Mouse (Mus musculus): ENCODE measurements around the gene Prrt4.
"Not testable (repeated sequence)": the region's sequence is repeated elsewhere in the genome, so short reads cannot be mapped to it uniquely, and the experiment has no call there.

Gene Prrt4

GRCm38 (mm10) chr6:29198309-29199222 is 19.2 kb upstream of the Prrt4 start:
- DNase-seq (ENCODE audit: low read depth, low spot score) = peak; percentile 92

- no peak for DNase-seq (ENCODE audit: low read depth, low spot score)
These were observed 16.7 kb upstream of the Prrt4 start for GRCm38 (mm10) chr6:29195846-29196698.

GRCm38 (mm10) chr6:29195146-29195545 is 15.8 kb upstream of the Prrt4 start:
- DNase-seq (ENCODE audit: low read depth, low spot score) = no peak

DNA sequence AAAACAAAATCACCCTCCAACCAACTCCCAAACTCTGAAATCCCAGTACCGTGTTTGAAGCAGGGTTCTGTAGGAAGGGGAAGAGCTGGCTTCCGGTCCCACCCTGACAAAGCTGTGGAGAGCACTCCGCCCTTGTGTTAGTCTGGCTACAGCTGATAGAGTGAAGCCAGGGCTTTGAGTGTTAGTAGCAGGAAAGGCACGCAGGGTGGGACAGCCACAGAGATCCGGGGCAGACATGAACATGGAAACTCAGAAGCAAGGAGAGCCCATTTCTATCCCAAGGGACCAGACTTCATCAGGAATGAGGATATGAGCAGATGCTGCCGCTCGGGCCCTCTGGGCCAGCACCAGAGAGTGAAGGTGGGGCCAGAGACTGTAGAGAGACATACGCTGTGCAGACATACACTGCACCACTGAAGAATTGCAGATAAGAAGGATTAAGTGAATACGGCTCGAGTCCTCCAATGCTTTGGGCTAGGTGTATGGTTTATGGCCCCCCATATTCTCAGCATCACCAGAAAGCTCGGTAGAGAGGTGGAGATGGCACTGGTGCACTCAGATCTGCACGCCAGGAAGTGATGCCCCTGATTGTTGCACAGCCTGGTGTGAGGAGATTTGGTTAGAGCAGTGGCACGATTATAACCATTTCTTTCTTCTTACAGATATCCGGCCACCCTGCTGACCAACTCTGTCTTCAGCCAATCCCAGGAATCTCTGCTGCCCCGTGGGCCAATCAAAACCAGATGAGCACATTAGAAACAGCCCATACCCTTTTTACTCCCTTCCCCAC is 14.8 kb upstream of the Prrt4 start:
- DNase-seq (ENCODE audit: low read depth, low spot score) = peak; percentile 48

DNA sequence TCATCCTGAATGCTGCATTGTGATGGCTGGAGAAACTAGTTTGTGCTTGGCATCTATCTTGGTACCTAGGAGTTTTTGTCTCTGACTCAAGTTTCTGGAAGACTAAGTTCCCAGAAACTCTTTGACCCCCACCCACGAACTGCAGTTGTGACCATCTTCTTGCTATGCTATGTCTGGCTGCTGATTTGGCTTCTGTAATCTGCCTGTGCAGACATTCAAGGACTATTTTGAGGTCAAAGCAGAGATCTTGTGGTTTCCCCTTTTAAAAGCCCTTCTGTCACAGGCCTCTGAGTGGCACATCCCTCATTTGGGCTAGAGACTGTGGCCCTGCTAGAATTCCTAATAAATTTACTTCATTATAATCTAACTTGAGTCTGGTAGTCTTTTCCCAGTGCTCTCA is 8.6 kb upstream of the Prrt4 start:
- no peak for DNase-seq (ENCODE audit: low read depth, low spot score)

GRCm38 (mm10) chr6:29179843-29180242 is 459 bp upstream of the Prrt4 start:
- no peak for DNase-seq (ENCODE audit: low read depth, low spot score)

- peak; percentile 57 for DNase-seq (ENCODE audit: low read depth, low spot score)
These were observed 1.2 kb downstream of the Prrt4 start for GRCm38 (mm10) chr6:29177901-29178879.

DNA sequence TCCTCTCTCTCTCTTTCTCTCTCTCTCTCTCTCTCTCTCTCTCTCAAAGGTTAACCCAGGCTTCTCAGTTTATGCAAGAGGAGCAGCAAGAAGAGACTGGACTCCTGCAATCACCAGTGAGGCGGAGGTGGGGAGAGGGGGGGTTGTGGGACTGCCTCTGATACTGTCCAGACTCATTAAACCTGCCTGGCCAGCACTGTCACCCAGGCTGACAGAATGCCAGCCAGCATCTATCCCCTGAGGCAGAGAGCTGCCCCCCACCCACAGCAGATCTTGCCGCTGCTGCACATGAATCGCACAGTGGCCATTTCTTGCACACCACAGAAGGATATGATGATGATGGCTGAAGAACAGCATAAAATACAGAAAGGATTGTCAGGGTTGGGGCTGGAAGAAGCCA is 4.3 kb downstream of the Prrt4 start:
- DNase-seq (ENCODE audit: low read depth, low spot score) = no peak

- no peak for DNase-seq (ENCODE audit: low read depth, low spot score)
These were observed 5.0 kb downstream of the Prrt4 start for GRCm38 (mm10) chr6:29174368-29174767.

DNA sequence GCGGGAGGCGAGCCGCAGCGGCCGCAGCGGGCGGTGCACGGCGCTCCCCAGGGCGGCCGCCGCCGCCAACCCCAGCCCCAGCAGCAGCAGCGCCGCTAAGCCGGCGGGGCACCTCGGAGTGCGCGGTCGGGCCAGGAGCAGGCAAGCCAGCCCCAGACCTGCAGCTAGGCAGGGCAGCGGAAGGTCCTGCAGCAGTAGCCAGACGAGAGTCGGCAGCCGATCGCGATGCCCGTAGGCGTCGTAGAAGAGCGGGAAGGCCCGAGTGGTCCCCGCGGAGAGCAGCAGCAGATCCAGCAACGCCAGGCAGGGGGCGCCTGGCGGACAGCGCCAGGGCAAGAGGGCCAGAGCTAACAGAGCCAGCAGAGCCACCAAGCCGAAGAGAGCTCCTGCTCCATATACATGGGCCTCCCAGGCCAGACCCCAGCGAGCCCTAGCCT is 8.4 kb downstream of the Prrt4 start:
- peak; percentile 75 for DNase-seq (ENCODE audit: low read depth, low spot score)

DNA sequence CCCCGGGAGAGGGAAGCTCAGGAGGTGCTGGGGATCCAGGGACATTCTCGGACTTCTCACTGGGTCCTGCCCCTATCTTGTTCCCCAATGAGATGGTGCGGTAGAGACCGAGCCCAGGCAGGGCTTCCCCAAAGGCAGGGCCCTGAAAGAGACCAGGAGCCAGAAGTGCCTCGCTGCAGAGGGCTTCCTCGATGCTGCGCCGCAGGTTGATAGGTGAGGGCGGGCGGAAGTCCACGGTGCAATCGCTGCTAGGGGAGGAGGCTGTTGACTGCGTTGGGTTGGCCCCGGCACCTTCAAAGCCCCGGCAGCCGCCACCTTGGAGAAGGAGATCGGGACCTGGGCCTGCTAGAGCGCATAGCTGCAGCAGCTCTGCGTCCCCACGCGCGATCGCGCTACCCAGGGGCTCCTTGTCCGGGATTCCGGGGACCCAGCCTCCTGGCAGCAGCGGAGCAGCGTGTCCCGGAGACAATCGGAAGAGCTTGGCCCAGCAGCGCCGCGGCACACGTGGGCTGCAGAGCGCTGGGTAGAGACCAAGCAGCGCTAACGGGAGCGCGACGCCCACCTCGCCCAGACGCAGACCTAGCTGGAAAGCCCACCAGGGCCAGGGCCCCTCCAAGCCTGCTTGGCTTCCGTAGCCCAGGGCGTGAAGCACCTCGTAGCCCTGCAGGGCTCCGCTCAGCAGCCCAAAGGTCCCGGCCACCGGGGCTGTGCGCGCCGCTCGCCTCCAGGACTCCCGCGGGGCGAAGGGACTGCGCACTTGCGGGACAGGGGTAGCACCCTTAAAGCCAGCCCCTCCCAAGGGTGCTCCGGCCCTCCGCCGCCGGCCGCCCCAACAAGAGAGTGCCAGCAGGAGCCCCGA is 9.1 kb downstream of the Prrt4 start:
- DNase-seq (ENCODE audit: low read depth, low spot score) = peak; percentile 57

DNA sequence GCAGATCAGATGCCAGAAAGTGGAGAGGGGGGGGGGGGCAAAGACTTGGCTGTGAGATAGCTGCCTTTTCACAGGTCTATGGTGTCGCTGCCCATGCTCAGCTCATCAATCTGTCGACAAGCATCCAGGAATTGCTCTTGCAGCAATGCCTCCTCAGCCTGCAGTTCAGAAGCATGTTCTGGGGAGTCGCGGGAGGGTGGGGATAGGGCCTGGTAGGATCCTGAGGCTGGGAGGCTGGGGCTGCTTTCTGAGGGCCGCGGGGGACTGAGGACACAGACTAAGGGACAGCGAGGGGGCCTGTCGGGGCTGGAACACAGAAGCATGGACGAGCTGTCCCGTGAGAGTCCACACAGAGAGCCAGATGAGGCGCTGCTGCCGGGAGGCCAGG is 9.7 kb downstream of the Prrt4 start:
- DNase-seq (ENCODE audit: low read depth, low spot score) = no peak

DNA sequence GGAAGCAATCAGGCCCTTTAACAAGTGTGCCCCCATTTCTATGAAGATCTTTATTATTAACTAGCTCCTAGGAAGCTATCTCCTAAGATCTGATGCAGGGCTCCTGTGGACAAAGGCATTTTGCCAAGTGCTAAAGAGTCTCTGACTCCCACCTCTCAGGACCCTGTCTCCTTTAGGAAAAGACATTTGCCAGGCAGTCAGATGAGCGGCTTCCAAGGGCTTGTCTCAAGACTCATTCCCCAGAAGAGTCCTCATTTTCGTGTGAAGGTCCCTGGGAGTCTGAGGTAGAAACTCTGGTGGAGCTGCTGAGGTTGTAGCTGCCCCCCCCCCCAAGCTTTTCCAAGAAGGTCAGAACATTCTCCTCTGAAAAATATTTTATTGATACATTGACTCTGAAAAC is 10.5 kb downstream of the Prrt4 start:
- no peak for DNase-seq (ENCODE audit: low read depth, low spot score)

- peak; percentile 69 for DNase-seq (ENCODE audit: low read depth, low spot score)
These were observed 13.2 kb downstream of the Prrt4 start for GRCm38 (mm10) chr6:29166196-29166595.

- DNase-seq (ENCODE audit: low read depth, low spot score) = peak; percentile 98
These were observed 14.8 kb downstream of the Prrt4 start, which contains the start of gene Rbm28 for GRCm38 (mm10) chr6:29164314-29165244. Gene Rbm28 (minus strand): TSS chr6:29165006.

DNA sequence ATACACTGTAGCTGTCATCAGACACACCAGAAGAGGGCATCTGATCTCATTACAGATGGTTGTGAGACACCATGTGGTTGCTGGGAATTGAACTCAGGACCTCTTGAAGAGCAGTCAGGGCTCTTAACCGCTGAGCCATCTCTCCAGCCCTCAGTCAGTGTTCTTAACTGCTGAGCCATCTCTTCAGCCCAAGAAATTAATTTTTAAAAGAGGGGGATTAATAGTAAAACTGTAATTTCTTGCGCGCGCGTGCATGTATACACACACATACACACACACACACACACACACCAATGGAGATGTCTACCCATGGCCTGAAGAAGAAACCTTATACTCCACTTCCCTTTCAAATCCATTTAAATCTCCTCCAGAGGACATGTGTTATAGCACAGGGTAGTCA is 18.1 kb downstream of the Prrt4 start:
- DNase-seq (ENCODE audit: low read depth, low spot score) = not testable (repeated sequence)

DNA sequence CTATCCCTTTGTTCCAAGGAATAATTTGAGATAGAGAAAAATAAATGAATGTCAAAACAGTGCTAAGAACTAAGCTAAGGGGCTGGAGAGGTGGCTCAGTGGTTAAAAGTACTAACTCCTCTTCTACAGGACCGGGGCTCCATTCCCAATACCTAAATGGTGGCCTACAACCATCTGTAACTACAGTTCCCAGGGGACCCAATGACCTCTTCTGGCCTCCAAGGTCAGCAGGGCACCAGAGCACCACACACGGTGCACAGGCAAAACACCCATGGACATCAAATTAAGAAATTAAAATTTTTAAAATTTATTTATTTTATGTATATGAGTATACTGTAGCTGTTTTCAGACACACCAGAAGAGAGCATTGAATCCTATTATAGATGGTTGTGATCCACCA is 18.6 kb downstream of the Prrt4 start:
- no peak for DNase-seq (ENCODE audit: low read depth, low spot score)

DNA sequence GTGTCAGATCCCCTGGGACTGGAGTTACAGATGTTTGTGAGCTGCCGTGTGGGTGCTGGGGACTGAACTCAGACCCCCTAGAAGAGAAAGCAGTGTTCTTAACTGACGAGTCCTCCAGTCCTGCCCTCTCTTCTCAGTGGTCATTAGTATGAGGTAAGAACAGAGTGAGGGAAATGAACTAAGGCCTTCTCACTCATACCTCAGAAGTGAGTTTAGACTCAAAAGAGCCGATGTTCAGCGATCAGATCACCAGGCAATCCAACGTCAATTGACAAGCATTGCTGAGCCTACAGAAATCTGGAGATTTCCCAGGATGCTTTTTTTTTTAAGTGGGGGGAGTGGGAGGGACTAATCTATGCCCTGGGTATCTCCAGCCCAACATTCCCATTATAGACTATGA is 23.1 kb downstream of the Prrt4 start:
- DNase-seq (ENCODE audit: low read depth, low spot score) = no peak
